Mouse (Mus musculus) MEL (cell line): ENCODE measurements around the gene Rnf167. TPM values are rescaled to one million over a fixed set of nuclear protein-coding genes. Genes with fewer than 3 reads are reported as not detected.
A peak's percentile ranks its signal among the peaks of the same experiment; 100 is the strongest.

ENCODE experiments used
- DNase-seq: peaks from one replicate; pipeline ENCODE4 v3.0.0; 2011; ENCODE audit warnings: low read depth, low spot score
- H3K27ac ChIP-seq: 2 replicates; pipeline ENCODE4 v1.5.1; 2012; ENCODE audit warnings: low read depth, mild to moderate bottlenecking, control low read depth, low read length, moderate library complexity; ENCODE audit not compliant: control insufficient read depth
- H3K27me3 ChIP-seq, 2 experiments: fragments of 150-350 bp in 1 of 2; sonication (generic) in 1 of 2; 2 replicates each; pipeline ENCODE4 v1.6.1; 2012; ENCODE audit warnings: low read length in 2 of 2, mild to moderate bottlenecking in 2 of 2, improper control_type of control experiment in 1 of 2, moderate library complexity in 1 of 2; ENCODE audit not compliant: insufficient read depth in 2 of 2, control insufficient read depth in 1 of 2
- H3K36me3 ChIP-seq, 2 experiments: 2 replicates each; pipeline ENCODE4 v1.6.1; 2012 to 2014; ENCODE audit warnings: low read length in 2 of 2, improper control_type of control experiment in 1 of 2, inconsistent platforms in 1 of 2, mild to moderate bottlenecking in 1 of 2; ENCODE audit not compliant: insufficient read depth in 2 of 2, control insufficient read depth in 1 of 2
- H3K4me1 ChIP-seq, 2 experiments: fragments of 150-350 bp in 1 of 2; sonication (generic) in 1 of 2; 2 replicates each; pipeline ENCODE4 v1.6.1; 2012; ENCODE audit warnings: low read length in 2 of 2, improper control_type of control experiment in 1 of 2, mild to moderate bottlenecking in 1 of 2; ENCODE audit not compliant: insufficient read depth in 2 of 2, control insufficient read depth in 1 of 2
- H3K4me3 ChIP-seq, 2 experiments: fragments of 150-350 bp in 1 of 2; sonication (generic) in 1 of 2; 2 replicates each; pipeline ENCODE4 v1.5.1; 2012; ENCODE audit warnings: low read depth in 2 of 2, low read length in 2 of 2, mild to moderate bottlenecking in 2 of 2, moderate library complexity in 2 of 2, control low read depth in 1 of 2, improper control_type of control experiment in 1 of 2; ENCODE audit not compliant: control insufficient read depth in 1 of 2, insufficient read depth in 1 of 2
- H3K79me2 ChIP-seq: 2 replicates; pipeline ENCODE4 v1.6.1; 2012; ENCODE audit warnings: mild to moderate bottlenecking, low read length, moderate library complexity; ENCODE audit not compliant: control insufficient read depth, poor library complexity, insufficient read depth
- H3K9ac ChIP-seq: 2 replicates; pipeline ENCODE4 v1.6.1; 2012; ENCODE audit warnings: low read depth, mild to moderate bottlenecking, control low read depth, low read length, moderate library complexity; ENCODE audit not compliant: control insufficient read depth, poor library complexity, severe bottlenecking
- H3K9me3 ChIP-seq: fragments of 150-350 bp; sonication (generic); replicated peaks from 2 replicates; pipeline ENCODE4 v1.6.1; 2012; ENCODE audit warnings: mild to moderate bottlenecking, low read length, improper control_type of control experiment, moderate library complexity; ENCODE audit not compliant: insufficient read depth
- CTCF ChIP-seq, 3 experiments: IDR thresholded peaks in 2 of 3; conservative IDR thresholded peaks in 1 of 3; 2 replicates each; pipeline ENCODE4 v1.5.1; 2011 to 2012; ENCODE audit warnings: low read length in 3 of 3, low read depth in 2 of 3, mild to moderate bottlenecking in 2 of 3, improper control_type of control experiment in 1 of 3, inconsistent platforms in 1 of 3, mixed read lengths in 1 of 3, moderate library complexity in 1 of 3; ENCODE audit not compliant: control insufficient read depth in 1 of 3, insufficient read depth in 1 of 3, poor library complexity in 1 of 3, severe bottlenecking in 1 of 3
- E2F4 ChIP-seq: IDR thresholded peaks from 2 replicates; pipeline ENCODE4 v1.6.1; 2011; ENCODE audit warnings: low read depth, low read length, improper control_type of control experiment, borderline replicate concordance
- EP300 ChIP-seq, 2 experiments: IDR thresholded peaks; 2 replicates each; pipeline ENCODE4 v1.6.1; 2011; ENCODE audit warnings: improper control_type of control experiment in 2 of 2, low read length in 2 of 2, low read depth in 1 of 2, mild to moderate bottlenecking in 1 of 2
- ETS1 ChIP-seq: IDR thresholded peaks from 2 replicates; pipeline ENCODE4 v1.6.1; 2012; ENCODE audit warnings: low read depth, mild to moderate bottlenecking, inconsistent platforms, low read length, improper control_type of control experiment, moderate library complexity
- GATA1 ChIP-seq: IDR thresholded peaks from 2 replicates; pipeline ENCODE4 v1.6.1; 2011; ENCODE audit warnings: low read depth, low read length, improper control_type of control experiment
- JUND ChIP-seq: IDR thresholded peaks from 2 replicates; pipeline ENCODE4 v1.6.1; 2011; ENCODE audit warnings: low read depth, mild to moderate bottlenecking, improper control_type of control experiment, low read length
- KAT2A ChIP-seq: conservative IDR thresholded peaks from 2 replicates; pipeline ENCODE4 v1.6.1; 2012; ENCODE audit warnings: low read depth, low read length, improper control_type of control experiment, inconsistent platforms
- MAFK ChIP-seq: IDR thresholded peaks from 2 replicates; pipeline ENCODE4 v1.6.1; 2011; ENCODE audit warnings: low read depth, mild to moderate bottlenecking, low read length, improper control_type of control experiment, borderline replicate concordance
- MAZ ChIP-seq: IDR thresholded peaks from 2 replicates; pipeline ENCODE4 v1.6.1; 2012; ENCODE audit warnings: low read depth, mild to moderate bottlenecking, inconsistent platforms, low read length, improper control_type of control experiment
- MEF2A ChIP-seq: IDR thresholded peaks from 2 replicates; pipeline ENCODE4 v1.6.1; 2014; ENCODE audit warnings: low read depth, mild to moderate bottlenecking, inconsistent platforms, low read length, improper control_type of control experiment; ENCODE audit not compliant: poor library complexity, insufficient replicate concordance, severe bottlenecking; ENCODE audit errors: extremely low read depth
- MXI1 ChIP-seq: IDR thresholded peaks from 2 replicates; pipeline ENCODE4 v1.6.1; 2011; ENCODE audit warnings: mild to moderate bottlenecking, low read depth, low read length, improper control_type of control experiment
- MYB ChIP-seq: IDR thresholded peaks from 2 replicates; pipeline ENCODE4 v1.6.1; 2011; ENCODE audit warnings: mild to moderate bottlenecking, low read depth, low read length, improper control_type of control experiment
- NELFE ChIP-seq: IDR thresholded peaks from 2 replicates; pipeline ENCODE4 v1.6.1; 2011; ENCODE audit warnings: low read depth, low read length, improper control_type of control experiment
- POLR2A ChIP-seq, 2 experiments: IDR thresholded peaks; 2 replicates each; pipeline ENCODE4 v1.6.1; 2011 to 2012; ENCODE audit warnings: low read length in 2 of 2, mild to moderate bottlenecking in 2 of 2, control low read depth in 1 of 2, improper control_type of control experiment in 1 of 2, low read depth in 1 of 2, moderate library complexity in 1 of 2; ENCODE audit not compliant: control insufficient read depth in 1 of 2, insufficient read depth in 1 of 2, poor library complexity in 1 of 2
- POLR2AphosphoS2 ChIP-seq: IDR thresholded peaks from 2 replicates; pipeline ENCODE4 v1.6.1; 2011; ENCODE audit warnings: low read length, improper control_type of control experiment
- POLR2AphosphoS5 ChIP-seq: IDR thresholded peaks from 2 replicates; pipeline ENCODE4 v1.6.1; 2012; ENCODE audit warnings: low read depth, borderline replicate concordance, mild to moderate bottlenecking, inconsistent platforms, low read length, moderate library complexity, mixed read lengths
- RAD21 ChIP-seq: IDR thresholded peaks from 2 replicates; pipeline ENCODE4 v1.6.1; 2011; ENCODE audit warnings: mild to moderate bottlenecking, low read depth, low read length, improper control_type of control experiment
- RCOR1 ChIP-seq: IDR thresholded peaks from 2 replicates; pipeline ENCODE4 v1.6.1; 2012; ENCODE audit warnings: low read depth, mild to moderate bottlenecking, inconsistent platforms, low read length, improper control_type of control experiment
- SIN3A ChIP-seq: IDR thresholded peaks from 2 replicates; pipeline ENCODE4 v1.6.1; 2012; ENCODE audit warnings: low read length, improper control_type of control experiment, inconsistent platforms
- SMC3 ChIP-seq: IDR thresholded peaks from 2 replicates; pipeline ENCODE4 v1.6.1; 2011; ENCODE audit warnings: low read depth, low read length, improper control_type of control experiment
- TAL1 ChIP-seq: IDR thresholded peaks from 2 replicates; pipeline ENCODE4 v1.6.1; 2012; ENCODE audit warnings: mild to moderate bottlenecking, inconsistent platforms, low read length, moderate library complexity, mixed read lengths
- TCF12 ChIP-seq: IDR thresholded peaks from 2 replicates; pipeline ENCODE4 v1.6.1; 2014; ENCODE audit warnings: low read depth, mild to moderate bottlenecking, inconsistent platforms, low read length, improper control_type of control experiment, moderate library complexity
- USF1 ChIP-seq: IDR thresholded peaks from 2 replicates; pipeline ENCODE4 v1.6.1; 2014; ENCODE audit warnings: low read depth, mild to moderate bottlenecking, inconsistent platforms, low read length, improper control_type of control experiment, moderate library complexity
- USF2 ChIP-seq, 2 experiments: IDR thresholded peaks; 2 replicates each; pipeline ENCODE4 v1.6.1; 2011 to 2012; ENCODE audit warnings: improper control_type of control experiment in 2 of 2, low read length in 2 of 2, borderline replicate concordance in 1 of 2, inconsistent platforms in 1 of 2, low read depth in 1 of 2, mild to moderate bottlenecking in 1 of 2; ENCODE audit not compliant: insufficient read depth in 1 of 2
- ZC3H11A ChIP-seq: IDR thresholded peaks from 2 replicates; pipeline ENCODE4 v1.6.1; 2012; ENCODE audit warnings: low read depth, mild to moderate bottlenecking, inconsistent platforms, low read length, improper control_type of control experiment
- ZKSCAN1 ChIP-seq: IDR thresholded peaks from 2 replicates; pipeline ENCODE4 v1.6.1; 2012; ENCODE audit warnings: low read depth, mild to moderate bottlenecking, inconsistent platforms, low read length, improper control_type of control experiment, moderate library complexity
- ZMIZ1 ChIP-seq: IDR thresholded peaks from 2 replicates; pipeline ENCODE4 v1.6.1; 2012; ENCODE audit warnings: low read depth, mild to moderate bottlenecking, inconsistent platforms, low read length, improper control_type of control experiment, moderate library complexity
- ZNF384 ChIP-seq: IDR thresholded peaks from 2 replicates; pipeline ENCODE4 v1.6.1; 2012; ENCODE audit warnings: low read depth, mild to moderate bottlenecking, inconsistent platforms, low read length, improper control_type of control experiment
- polyA plus RNA-seq, 2 experiments: library from polyadenylated mRNA; stranded (reverse) in 1 of 2; unstranded in 1 of 2; fragments of >175 nt in 1 of 2; fragments of >200 nt in 1 of 2; gene quantifications; 2 replicates each; pipeline versions ENCODE4 v1.2.1 to v1.2.4; 2012; ENCODE audit warnings: low replicate concordance in 2 of 2, low read depth in 1 of 2; ENCODE audit not compliant: insufficient read length in 2 of 2, insufficient read depth in 1 of 2, missing spikeins in 1 of 2
- total RNA-seq: library from RNA; depleted of rRNA; stranded (reverse); fragments of 300-350 nt; gene quantifications from 2 replicates; pipeline ENCODE4 v1.2.3, GENCODE M21; 2012

Rnf167 gene
- total and polyA plus RNA-seq, 3 experiments, result 31.4 to 44.4 TPM; not detected in 1

DNA sequence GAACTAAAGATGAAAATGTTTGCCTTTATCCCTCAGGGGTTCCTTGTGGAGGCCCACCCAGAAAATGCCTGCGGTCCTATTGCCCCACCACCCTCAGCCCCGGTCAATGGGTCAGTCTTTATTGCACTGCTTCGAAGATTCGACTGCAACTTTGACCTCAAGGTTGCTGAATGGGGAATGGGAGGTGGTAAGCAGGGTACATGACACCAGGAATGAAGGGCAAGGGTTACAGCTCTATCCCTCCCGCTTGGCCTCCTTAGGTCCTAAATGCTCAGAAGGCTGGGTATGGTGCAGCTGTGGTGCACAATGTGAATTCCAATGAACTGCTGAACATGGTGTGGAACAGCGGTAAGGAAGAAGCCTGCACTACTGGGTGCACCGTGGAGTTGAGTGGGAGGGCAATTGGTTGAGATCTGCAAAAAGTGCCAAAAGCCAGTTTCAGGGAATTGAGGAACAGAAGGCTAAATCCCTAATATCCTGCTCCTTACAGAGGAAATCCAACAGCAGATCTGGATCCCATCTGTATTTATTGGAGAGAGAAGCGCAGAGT lies 2.2 kb downstream of the Rnf167 start:
- H3K79me2 ChIP-seq, result peaks cover 80% of the 10 kb centered on the region
- H3K4me1 ChIP-seq, result peaks cover 12 to 52% of the 10 kb centered on the region in 2 experiments
- H3K9me3 ChIP-seq, result no peaks in the 10 kb centered on the region
- no peaks in the 10 kb centered on the region for H3K27me3 ChIP-seq
- H3K4me3 ChIP-seq, result peak overlapping the region; percentile 12 to 15; a peak in 3 of 4 replicates
- H3K9ac ChIP-seq, result peak overlapping the region; percentile 92
- TF ChIP-seq ETS1, result no peak
- no peak for TF ChIP-seq ZNF384
- TF ChIP-seq POLR2AphosphoS5, result 0 out of 2 replicates have a peak, but pooled peaks have one; percentile 33
- TF ChIP-seq, all 39 proteins: peak for 1
- Histone ChIP-seq H3K36me3 (peaks cover 17 to 54% of the 10 kb centered on the region in 2 experiments), H3K27ac (peak overlapping the region; percentile 95)
- DNase-seq, result peak; percentile 38

DNA sequence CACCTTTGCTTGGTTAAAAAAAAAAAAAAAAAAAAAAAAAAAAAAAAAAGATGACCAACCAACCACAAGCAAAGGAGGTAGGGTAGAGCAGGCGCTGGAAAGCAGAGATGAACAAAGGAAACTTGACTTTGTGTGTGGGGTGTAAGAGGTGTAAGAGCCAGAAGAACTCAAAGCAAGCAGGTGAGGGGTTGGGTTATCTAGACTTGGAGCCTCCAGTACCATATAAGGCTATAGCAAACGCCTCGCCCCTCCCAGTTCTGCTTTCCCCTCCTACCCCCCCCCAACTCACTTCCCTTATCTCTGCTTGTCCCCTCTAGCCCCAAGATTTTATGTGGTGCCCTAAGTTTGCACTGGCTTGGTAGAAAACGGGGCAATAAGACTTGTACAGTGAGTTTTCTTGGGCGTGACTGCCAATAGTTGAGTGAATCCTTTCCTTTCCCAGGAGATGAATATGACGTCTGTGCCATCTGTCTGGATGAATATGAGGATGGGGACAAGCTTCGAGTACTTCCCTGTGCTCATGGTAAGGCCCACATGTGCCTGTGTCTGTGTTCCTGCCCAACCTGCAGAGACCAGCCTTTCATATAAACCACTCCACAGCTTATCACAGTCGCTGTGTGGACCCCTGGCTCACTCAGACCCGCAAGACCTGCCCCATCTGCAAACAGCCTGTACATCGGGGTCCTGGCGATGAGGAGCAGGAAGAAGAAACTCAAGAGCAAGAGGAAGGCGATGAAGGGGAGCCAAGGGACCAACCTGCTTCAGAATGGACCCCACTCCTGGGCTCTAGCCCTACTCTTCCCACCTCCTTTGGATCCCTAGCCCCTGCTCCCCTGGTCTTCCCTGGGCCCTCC lies 3.5 kb downstream of the Rnf167 start:
- H3K9me3 ChIP-seq, result no peaks in the 10 kb centered on the region
- peak overlapping the region in 1 of 2 experiments; percentile 1; a peak in 1 of 4 replicates for H3K4me3 ChIP-seq
- H3K27ac ChIP-seq, result peak overlapping the region; percentile 95
- H3K4me1 ChIP-seq, result peaks cover 12 to 49% of the 10 kb centered on the region in 2 experiments
- no peaks in the 10 kb centered on the region for H3K27me3 ChIP-seq
- DNase-seq, result peak; percentile 95
- H3K79me2 ChIP-seq, result peaks cover 79% of the 10 kb centered on the region
- H3K9ac ChIP-seq, result peak overlapping the region; percentile 99
- H3K36me3 ChIP-seq, result peaks cover 17 to 52% of the 10 kb centered on the region in 2 experiments
- TF ChIP-seq MYB (no peak), USF2 (IDR thresholded peaks at IDR 0.05; ENCODE audit: borderline replicate concordance in 1 of 2, insufficient read depth in 1 of 2, low read depth in 1 of 2, low read length in 2 of 2) (no peak), USF1 (no peak), MXI1 (no peak), ETS1 (peak; percentile 70), GATA1 (peak; percentile 83), MAZ (peak; percentile 98), POLR2AphosphoS2 (peak; percentile 72; the same call in 1 of the 2 replicates), JUND (0 out of 2 replicates have a peak, but pooled peaks have one; percentile 26), MEF2A (no peak), RCOR1 (peak; percentile 62; the same call in 1 of the 2 replicates), POLR2A (IDR thresholded peaks at IDR 0.05; ENCODE audit: control insufficient read depth in 1 of 2, insufficient read depth in 1 of 2, low read depth in 1 of 2, low read length in 2 of 2, poor library complexity in 1 of 2) (peak in 1 of 2 experiments; percentile 62; a peak in 1 of 4 replicates), ZKSCAN1 (no peak), ZC3H11A (no peak), ZMIZ1 (peak; percentile 72), E2F4 (no peak), TAL1 (no peak), POLR2AphosphoS5 (no peak), TCF12 (0 out of 2 replicates have a peak, but pooled peaks have one; percentile 30), KAT2A (no peak), NELFE (peak; percentile 43), SIN3A (peak; percentile 78), ZNF384 (peak; percentile 61), SMC3 (peak; percentile 16; the same call in 1 of the 2 replicates), RAD21 (no peak), CTCF (IDR thresholded peaks at IDR 0.05 in 2 of 3, conservative IDR thresholded peaks at IDR 0.05 in 1 of 3; ENCODE audit: control insufficient read depth in 1 of 3, insufficient read depth in 1 of 3, low read depth in 2 of 3, low read length in 3 of 3, poor library complexity in 1 of 3, severe bottlenecking in 1 of 3) (no peak), EP300 (IDR thresholded peaks at IDR 0.05; ENCODE audit: low read depth in 1 of 2, low read length in 2 of 2) (peak in 1 of 2 experiments; percentile 49; a peak in 2 of 4 replicates), MAFK (no peak)
